Mouse (Mus musculus): ENCODE measurements around the gene Gm49354.
"Not testable (repeated sequence)": the region's sequence is repeated elsewhere in the genome, so short reads cannot be mapped to it uniquely, and the experiment has no call there.

DNA sequence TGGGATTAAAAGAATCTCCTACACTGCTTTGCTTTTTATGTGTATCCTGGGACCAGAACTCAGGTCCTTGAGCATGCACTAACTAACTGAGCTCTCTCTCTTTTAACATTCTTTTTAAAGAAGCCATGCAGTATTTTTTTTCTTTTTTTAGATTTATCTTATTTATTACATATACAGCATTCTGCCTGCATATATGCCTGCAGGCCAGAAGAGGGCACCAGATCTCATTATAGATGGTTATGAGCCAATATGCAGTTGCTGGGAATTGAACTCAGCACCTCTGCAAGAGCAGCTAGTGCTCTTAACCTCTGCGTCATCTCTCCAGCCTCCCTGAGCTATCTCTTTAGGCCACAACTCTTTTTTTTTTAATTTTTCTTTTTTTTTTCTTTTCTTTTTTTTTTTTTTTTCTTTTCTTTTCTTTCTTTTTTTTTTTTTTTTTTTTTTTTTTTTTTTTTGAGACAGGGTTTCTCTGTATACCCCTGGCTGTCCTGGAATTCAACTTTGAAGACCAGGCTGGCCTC is 2.2 kb downstream of the Gm49354 start:
- not testable (repeated sequence) for TF ChIP-seq CTCF (IDR thresholded peaks at IDR 0.05; ENCODE audit: control insufficient read depth, insufficient read depth, insufficient replicate concordance, low read depth, low read length); POLR2A (IDR thresholded peaks at IDR 0.05; ENCODE audit: control insufficient read depth, low read depth, low read length)

Measured in testis, adult 2 months (tissue).